Mouse (Mus musculus) fat pad, adult 2 months (tissue): Measurements from ENCODE around the gene Elovl6.

Experiments used
- DNase-seq: peaks from one replicate; pipeline ENCODE4 v3.0.0-alpha.2; 2011; ENCODE audit warnings: low read depth, low spot score; ENCODE audit errors: extremely low read depth

Gene Elovl6

GRCm38 (mm10) chr3:129686698-129687333, 154.7 kb downstream of the Elovl6 start:
- DNase-seq, result no peak

GRCm38 (mm10) chr3:129687429-129687828, 155.3 kb downstream of the Elovl6 start:
- no peak for DNase-seq
